Mouse (Mus musculus) left cerebral cortex, adult 9 months (tissue): ENCODE data around the gene Mapk7.

ENCODE experiments used
- DNase-seq, 2 experiments: peaks; one replicate each; pipeline ENCODE4 v3.0.0; 2022; ENCODE audit warnings: low spot score in 2 of 2

The Mapk7 gene

DNA sequence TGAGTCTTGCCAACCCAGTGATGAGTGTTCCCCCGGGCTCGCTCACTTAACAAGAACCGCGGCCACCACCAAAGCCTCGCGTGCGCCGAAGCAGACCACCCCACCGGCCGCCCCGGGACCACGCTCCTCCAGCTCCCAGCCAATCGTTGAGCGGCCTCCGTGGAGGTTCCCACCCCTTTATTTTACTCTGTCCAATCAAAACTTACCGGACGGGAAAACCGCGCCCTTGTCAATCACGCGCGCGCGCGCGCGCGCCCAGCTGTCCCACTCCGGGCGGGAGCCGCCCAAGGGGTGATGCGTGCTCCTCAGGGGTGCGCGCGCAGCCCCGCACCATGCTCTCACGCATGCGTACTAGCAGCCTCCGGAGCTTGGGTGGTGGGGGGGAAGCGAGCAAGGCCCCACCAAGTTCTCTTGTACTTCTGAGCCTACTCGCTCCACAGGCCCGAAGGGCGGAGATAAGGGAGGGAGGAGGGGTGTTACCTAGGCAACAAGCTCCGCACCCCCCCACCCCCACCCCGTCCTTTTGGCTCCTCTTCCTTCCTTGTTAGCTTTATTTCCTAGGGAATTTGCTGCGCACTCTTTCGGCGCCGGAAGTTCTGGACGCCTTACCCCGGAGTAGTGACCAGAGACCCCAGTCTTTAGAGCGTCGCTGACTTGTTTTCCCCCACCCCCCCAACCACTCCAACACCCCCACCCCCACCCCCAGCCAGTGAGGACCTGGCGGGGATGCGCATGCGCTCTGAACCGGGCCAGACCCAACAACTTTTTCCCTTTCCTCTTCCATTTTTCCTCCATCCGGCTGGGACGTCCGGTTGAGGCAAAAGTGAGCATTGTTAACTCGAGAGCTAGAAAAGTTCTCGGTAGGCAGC, at the start of gene Mapk7:
Mapk7 (minus strand) TSS at position 278 of the 869 bp plus-strand sequence.
- peak; percentile 92 to 96 for DNase-seq

DNA sequence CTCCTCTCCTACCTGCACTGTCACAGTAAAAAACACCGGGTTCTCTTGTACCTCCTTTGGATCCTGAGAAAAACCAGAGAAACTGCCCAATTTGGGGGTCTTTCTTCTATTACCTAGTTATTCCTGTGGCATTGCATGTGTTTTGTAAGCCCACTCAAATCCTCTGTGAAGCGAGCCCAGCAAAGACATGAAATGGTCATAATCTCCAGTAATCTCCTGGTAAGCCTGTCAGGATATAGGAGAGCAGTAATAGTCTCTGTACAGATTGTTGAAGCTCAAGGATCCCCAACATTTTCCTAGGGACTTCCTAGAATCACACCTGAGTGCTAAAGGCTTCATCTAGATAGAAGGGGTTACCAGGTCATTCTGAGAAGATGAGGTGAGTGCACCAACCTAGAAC, 46.9 kb upstream of the Mapk7 start:
- no peak for DNase-seq

DNA sequence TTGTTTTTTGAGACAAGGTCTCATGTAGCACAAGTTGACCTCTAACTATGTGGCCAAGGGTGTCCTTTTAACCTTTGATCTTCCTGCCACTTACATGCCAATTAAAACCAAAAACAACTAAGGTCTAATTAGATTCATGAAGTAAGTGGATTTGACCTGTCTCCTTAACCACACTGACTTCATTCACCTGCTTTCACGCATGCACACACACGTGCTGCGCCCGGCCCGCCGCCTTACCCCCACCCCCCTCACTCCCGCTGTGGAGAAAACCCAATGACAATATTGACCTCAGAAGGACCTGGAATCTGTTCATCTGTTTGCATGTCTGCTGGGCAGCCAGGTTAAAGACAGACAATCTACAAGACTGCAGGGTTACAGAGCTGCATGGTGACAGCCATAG, 46.4 kb upstream of the Mapk7 start:
- no peak for DNase-seq

DNA sequence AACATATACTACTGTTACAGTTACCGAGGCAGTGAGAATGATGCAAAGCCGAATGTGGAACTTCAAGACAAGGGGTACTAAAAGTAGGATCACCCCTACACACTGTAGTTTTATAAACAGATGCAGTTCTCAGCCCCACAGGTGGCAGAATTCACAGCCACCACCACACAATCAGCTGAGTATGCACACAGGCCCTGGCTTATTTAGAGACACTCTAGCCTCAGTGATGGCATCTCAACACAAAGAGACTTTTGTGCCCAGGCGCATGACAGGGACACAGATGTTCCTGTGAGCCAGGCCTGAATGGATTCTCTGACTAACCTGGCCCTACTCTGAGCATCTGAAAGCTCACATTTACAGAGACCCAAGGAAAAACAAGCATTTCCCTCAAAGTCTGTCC, 43.2 kb upstream of the Mapk7 start:
- peak; percentile 40 to 66 for DNase-seq

DNA sequence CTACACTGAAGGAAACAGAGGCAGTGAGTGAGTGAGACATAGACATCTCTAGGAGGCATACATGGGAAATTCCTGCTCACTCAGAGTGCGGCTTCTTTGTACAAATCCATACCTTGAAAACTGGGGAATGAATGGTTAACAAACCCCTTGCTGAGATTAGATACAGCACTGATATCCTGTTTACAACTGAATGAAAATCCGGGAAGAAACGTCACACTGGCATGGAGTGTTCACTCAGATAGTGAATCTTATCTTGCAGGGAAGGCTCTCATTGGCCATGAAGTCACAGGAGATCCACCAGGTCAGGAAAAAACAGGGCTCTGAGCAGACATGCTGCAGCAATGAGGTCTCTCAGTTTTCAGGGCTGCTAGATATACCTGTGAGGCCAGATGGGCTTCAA, 42.7 kb upstream of the Mapk7 start:
- no peak for DNase-seq

DNA sequence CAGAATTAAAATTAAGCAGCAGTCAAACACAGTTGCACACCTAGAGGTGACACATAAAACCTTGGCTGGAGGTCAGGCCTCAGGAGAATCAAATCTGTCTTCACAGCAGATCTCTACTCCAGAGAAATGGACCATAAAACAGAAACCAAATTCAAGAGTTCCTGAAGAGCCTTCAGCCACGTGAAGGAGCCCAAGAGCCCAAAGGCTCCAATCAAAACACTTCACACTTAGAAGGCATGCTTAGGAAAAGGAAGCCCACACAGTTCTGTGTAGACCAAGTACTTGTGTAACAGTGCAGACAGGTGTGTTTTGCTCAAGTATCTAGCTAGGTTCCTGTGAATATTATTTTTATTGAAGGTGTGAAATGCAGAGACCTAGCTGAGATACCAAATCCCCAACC, 41.3 kb upstream of the Mapk7 start:
- DNase-seq = no peak

DNA sequence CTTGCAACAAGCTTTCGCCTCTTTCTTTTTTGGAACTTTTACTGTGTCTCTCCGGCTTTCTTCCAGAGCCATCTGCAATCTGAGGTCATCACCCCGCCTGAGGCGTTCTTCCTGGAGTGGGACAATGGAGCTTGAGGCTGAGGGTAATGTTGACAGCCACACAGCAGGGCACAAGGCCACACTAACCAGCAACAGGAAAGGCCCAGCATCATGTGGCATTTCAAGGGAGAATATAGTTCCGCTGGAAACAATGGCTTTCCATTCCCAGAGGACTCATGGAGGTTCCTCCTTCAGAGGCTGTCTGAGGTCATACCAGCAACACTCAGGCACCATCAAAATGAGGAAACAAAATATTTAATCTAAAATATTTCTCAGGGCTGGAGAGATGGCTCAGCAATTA, 39.4 kb upstream of the Mapk7 start:
- DNase-seq = no peak

DNA sequence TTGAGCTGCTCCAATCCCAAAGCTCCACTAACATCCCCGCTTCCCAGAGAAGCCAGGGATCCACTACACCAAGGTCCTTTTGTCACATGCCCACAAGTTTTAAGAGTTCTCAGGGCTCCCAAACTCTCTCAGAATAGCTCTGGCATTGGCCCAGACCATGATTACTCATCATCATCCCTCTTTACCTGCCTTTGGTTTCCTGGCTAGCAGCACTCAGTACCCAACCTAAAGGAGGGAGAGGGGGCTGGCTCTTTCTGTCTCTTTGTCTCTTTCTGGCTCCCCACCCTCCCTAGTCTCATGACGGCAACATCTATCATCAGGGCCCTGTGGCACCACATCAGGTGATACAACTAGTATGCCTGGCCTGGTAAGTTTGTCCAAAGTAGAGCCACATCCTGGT, 38.6 kb upstream of the Mapk7 start:
- no peak for DNase-seq

DNA sequence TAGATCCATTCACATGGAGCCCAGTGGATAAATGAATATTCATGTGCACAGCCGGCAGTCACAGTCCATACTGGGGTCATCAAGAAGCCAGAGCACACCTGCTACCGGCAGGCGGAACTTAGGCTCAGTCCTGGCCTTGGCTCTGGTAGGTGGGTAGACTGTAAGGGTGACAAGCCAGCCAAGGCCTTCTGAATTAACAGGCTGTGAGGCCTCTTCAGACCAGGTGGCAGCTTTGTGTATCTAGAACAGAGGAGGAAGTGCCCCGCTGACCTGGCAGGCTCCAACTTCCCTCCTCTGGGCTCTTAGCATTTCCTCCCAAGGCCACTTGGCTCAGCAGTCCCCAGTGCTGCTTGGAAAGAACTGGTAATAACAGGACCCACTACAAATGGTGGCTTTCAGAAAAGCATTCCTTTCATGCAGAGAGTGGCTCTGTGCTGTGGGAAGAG, 35.1 kb upstream of the Mapk7 start:
- DNase-seq = peak in 1 of 2 experiments; percentile 38

DNA sequence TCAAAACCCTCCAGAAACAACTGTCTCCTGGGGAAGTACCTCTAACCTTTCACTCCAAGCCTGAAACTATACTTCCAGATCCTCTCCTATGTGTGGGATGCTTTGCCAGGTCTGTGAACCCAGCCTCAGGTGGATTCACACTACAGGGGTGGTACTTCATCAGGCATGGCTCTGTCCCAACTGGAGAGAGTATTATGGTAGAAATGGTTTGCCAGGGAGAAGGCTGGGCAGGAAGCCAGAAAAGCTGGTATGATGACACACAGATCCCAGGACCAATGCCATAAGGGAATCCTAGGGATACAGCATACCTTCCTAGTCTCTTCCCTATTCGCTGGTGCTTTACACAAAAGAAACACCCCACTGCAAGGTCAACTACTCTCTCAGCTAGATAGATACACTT, 32.7 kb upstream of the Mapk7 start:
- DNase-seq = peak in 1 of 2 experiments; percentile 55

DNA sequence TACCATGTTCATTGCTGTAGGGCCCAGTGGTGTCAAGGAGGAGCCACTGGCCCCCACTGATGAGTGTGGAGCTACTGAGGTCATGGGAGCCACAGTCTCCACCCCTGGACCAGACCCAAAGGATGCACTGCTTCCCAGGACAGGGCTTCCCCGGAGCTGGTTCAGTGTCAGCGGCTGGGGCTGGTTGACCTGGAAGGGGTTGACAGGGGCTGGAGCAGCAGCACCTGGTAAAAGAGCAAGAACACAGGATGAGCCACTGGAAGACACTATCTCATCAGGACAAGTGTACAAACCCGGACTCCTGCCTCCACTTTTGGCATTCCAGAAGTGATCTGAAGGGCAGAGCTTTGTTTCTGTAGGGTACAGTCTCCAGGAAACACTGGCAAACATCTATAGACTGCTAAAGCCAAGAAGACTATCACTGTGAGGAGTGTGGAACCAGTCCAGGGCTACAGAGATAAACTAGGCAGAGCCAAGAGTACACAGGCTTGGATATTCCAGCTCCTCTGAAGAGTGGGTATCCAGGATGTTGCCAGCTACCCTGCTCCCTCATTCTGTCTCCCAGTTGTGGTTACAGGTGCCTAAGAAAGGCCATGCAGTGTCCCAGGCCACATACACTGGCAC, 25.4 kb upstream of the Mapk7 start:
- no peak for DNase-seq

DNA sequence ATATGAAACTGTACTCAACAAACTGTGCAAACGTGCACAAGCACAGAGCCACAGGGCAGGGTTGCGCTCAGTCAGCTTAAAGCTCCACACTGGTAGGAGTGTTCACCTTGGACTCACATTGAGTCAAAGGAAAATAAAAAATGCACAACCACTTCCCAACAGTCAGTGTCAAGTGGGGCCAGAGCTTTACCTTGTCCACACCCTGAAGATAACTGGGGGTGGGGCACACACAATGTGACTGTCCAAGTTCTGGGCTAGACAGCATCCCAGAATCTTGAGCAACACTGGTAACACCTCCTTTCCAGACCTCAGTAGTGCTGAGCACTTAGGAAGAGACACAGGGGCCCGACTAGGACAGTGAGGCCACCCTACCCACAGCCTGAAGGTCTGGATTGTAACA, 24.7 kb upstream of the Mapk7 start:
- DNase-seq = no peak

DNA sequence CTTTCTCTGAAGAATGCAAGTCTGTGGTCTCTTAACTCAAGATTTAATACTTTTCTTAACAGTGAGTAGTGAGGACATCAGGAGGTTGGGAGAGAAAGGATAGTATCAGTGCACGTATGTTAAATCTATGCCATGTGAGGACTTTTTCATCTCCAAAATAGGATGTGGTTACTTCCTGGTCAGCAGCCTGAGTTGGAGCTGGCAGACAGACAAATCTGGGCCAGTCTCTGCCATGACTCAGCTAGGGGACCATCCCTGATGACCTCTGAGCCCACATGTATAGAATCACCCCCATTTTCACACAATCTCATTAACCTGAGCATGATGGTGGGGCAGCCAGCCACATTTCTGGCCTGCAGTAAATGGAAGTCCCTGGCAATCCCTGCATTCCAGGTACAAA, 23.8 kb upstream of the Mapk7 start:
- no peak for DNase-seq

DNA sequence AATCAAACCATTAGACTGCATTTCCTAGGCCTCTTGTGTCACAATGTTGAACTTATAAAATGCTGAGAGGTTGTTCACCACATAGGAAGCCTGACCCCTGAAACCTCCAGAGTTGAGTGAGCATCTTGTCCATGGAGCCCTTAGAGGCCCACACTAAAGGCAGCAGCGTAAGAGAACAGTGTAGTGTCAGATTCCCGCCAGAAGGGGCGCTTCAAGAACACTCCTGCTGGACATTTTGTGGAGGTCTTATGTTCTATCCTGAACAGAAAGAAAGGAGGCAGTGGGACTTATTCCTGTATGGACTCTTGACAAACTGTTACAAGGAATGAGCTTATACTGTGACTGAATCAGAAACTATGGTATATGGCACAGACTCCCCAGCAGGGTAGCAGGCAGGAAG, 20.7 kb upstream of the Mapk7 start:
- no peak for DNase-seq

DNA sequence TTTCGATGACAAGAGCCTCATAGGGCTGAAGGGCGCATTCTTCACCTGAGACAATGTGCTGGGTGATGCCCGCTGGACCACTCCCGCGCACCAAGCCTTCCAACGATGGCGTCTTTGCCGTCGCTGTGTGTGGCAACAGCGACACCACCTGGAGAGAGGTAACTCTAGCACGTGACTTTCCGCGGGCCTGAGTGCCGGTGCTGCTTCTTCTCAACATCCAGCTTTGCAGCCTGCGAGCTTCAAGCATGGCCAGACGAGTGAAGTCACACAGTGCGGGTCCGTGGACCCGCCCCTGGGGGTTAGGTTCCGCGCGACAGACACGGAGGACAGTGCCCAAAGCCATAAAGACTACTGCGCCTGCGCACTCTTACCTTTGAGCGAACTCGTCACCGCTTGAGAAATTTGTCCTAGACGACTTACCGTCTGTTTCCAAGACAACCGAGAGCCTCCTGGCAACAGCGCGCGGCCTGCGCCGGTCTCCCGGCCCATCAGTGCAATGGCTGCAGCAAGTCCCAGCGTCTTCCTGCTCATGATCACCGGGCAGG, 10.6 kb upstream of the Mapk7 start, which contains the start of gene B9d1:
B9d1 (plus strand) TSS at position 432 of the 545 bp plus-strand sequence.
- peak; percentile 95 to 99 for DNase-seq

DNA sequence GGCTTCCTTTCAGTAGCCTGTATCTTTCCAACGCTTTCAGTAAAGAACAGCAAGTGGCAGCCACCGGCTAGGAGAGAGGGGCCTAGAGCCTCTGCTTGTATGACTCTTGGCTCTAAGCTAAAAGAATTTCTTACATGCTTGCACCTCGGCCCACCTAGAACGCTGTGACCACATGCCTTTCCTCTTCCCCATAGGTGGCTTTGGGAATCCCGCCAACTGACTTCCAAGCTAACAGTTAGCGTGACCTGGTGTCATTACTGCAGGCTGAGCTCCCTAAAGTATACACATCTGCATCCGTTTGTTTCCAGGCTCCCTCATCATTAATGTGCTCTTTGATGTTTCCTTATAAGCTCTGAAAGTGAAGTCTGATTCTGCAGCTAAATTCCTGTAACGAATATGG, 9.7 kb upstream of the Mapk7 start:
- no peak for DNase-seq

DNA sequence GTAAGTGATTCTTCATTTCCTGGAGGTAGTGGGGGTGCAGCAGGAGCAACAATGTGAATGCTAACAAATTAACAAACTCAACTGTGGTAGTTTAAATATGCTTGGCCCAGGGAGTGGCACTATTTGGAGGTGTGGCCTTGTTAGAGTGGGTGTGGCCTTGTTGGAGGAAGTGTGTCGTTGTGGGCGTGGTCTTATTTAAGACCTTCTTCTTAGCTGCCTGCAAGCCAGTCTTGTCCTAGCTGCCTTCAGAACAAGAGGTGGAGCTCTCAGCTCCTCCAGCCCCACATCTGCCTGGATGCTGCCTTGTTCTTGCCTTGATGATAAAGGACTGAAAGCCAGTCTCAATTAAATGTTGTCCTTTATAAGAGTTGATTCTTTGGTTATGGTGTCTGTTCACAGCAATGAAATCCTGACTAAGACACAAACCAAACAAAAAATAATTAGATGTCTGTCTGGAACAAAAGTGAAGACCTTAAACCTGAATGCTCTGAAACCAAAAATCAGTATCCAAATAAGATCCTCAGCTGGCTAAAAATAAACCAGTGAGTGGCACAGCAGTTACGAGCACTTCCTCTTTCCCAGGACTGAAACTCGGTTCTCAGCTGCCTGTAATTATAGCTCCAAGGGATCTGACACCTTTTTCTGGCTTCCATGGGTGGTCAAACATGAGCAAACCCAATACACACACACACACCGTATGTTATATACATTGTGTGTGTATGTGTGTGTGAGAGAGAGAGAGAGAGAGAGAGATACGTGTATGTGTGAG, 4.7 kb upstream of the Mapk7 start:
- no peak for DNase-seq

DNA sequence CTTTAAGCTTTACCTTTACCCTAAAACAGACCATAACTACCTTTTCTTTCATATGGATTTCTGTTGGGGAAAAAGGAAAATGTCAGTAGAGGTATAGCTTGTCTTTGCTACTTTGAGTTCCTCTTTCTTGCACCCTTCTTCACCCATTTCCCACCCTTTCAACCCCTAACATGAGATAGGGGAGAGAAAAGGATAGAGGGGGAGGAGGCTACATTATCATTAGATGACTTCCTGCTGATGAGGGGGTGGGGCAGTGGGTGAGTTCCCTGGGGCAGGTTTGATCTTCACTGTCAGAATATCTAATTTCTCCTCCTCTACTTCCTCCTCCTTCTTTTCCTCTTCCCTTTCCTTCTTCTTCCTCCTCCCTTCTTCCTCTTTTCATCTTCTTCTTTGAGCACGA, 3.3 kb upstream of the Mapk7 start:
- DNase-seq = no peak

DNA sequence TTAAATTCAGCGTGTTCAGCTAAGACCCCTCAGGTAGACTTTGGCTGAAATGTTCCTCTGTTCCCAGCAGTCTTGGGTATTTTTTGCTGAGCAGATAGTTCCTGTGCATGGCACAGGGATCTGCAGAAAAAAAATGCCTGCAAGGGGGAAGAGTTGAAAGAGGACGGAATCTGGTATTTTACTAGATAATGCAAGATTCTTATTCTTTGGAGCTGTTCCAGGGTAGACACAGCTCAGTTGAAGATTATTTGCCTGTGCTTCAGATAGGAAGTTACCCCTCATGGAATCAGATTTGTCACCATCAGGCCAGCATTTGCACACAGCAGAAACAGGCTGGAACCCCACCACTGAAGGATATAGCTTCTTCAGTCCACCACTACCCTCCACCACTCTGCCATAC, 1.3 kb upstream of the Mapk7 start:
- no peak for DNase-seq

DNA sequence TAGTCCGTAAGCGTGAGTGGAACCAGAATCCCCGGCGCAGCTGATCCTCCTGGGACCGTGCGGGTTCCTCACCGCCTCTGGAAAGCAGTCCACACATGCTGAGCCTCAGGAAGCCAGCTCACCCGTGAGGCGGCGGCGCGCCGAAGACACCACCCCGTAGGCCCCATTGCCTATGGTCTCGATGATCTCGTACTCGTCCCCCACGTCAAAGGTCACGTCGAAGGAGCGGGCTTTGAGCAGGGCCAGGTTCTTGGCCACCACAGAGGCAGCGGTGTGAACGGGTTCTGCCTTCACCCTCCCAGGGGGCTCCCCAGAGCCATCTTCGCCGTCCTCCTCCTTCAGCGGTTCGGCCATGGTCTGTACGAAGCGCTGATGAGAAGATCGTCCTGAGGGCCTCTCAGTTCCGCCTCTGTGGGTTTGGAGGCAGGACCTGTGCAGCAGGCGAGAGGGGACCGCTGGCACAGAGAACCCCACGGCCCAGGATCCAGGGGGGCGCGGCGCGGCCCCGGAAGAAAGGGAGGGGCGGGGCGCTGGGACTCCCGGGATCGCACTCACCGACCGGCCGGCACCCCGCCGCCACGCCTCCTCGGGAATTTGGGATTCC, 579 bp downstream of the Mapk7 start:
- peak in 1 of 2 experiments; percentile 39 for DNase-seq

DNA sequence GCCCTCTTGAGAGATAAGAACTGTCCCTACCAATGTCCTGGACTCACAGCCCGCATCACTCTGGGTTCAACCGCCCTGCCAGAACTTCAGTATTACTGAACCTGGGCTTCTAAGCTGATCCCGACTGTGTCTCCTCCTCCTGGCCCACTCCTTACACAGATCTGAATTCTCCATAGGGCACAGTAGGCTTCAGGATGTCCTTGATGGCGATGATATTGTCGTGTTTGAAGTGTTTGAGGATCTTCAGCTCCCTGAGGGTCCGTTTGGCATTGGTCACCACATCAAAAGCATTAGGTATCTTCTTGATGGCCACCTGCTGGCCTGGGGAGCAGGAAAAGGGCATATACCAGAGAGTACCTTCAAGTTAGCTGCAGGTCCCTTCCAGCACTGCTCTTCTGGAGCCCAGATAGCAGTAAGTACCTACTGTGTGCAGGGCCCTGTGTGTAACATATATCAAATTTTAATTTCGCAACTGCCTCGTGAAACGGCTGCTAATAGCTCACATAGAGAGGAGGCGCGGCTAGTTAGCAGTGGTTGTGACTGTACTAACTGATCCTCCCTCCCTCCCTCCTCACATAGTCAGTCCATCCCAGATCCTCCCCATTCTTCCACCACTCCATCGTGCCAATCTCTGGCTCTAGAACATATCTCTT, 1.3 kb downstream of the Mapk7 start:
- no peak for DNase-seq
